Mouse (Mus musculus) myocyte (in vitro differentiated cells): ENCODE data around the gene Igf1r. TPM values are rescaled to one million over a fixed set of nuclear protein-coding genes. Genes with fewer than 3 reads are reported as not detected.

Experiments used
- H3K27me3 ChIP-seq: one replicate; pipeline ENCODE4 v1.6.1; 2011; ENCODE audit not compliant: control insufficient read depth, insufficient read depth, insufficient read length
- H3K36me3 ChIP-seq: one replicate; pipeline ENCODE4 v1.6.1; 2011; ENCODE audit not compliant: control insufficient read depth, insufficient read depth
- H3K4me2 ChIP-seq: one replicate; pipeline ENCODE4 v1.6.1; 2011; ENCODE audit warnings: low read depth, control low read depth
- H3K4me3 ChIP-seq: one replicate; pipeline ENCODE4 v1.5.1; 2011; ENCODE audit warnings: mild to moderate bottlenecking, control low read depth, moderate library complexity
- H3K79me2 ChIP-seq: one replicate; pipeline ENCODE4 v1.6.1; 2011; ENCODE audit not compliant: control insufficient read depth, insufficient read depth
- H3ac ChIP-seq: one replicate; pipeline ENCODE4 v1.6.1; 2011; ENCODE audit not compliant: control insufficient read depth, insufficient read length
- CEBPB ChIP-seq: IDR thresholded peaks from 2 replicates; pipeline ENCODE4 v1.6.1; 2011; ENCODE audit warnings: mild to moderate bottlenecking, moderate library complexity; ENCODE audit not compliant: poor library complexity, insufficient read depth, severe bottlenecking
- E2F4 ChIP-seq: IDR thresholded peaks from one replicate; pipeline ENCODE4 v1.6.1; 2011; ENCODE audit warnings: mild to moderate bottlenecking, control low read depth, moderate library complexity; ENCODE audit not compliant: insufficient read depth
- MAX ChIP-seq: IDR thresholded peaks from one replicate; pipeline ENCODE4 v1.6.1; 2011; ENCODE audit warnings: low read depth, mild to moderate bottlenecking, control low read depth
- MYOD1 ChIP-seq, 3 experiments: IDR thresholded peaks; one replicate each; pipeline ENCODE4 v1.6.1; 2011; ENCODE audit warnings: control low read depth in 2 of 3, low read depth in 2 of 3, mild to moderate bottlenecking in 2 of 3, moderate library complexity in 1 of 3; ENCODE audit not compliant: insufficient read length in 2 of 3, control insufficient read depth in 1 of 3
- MYOG ChIP-seq, 3 experiments: IDR thresholded peaks; one replicate each; pipeline ENCODE4 v1.6.1; 2011; ENCODE audit warnings: control low read depth in 2 of 3, low read depth in 2 of 3, mild to moderate bottlenecking in 2 of 3; ENCODE audit not compliant: insufficient read length in 2 of 3, control insufficient read depth in 1 of 3, insufficient read depth in 1 of 3
- POLR2A ChIP-seq: IDR thresholded peaks from one replicate; pipeline ENCODE4 v1.6.1; 2011; ENCODE audit warnings: low read depth, mild to moderate bottlenecking, control low read depth, moderate library complexity; ENCODE audit not compliant: insufficient read length
- POLR2AphosphoS2 ChIP-seq: IDR thresholded peaks from one replicate; pipeline ENCODE4 v1.6.1; 2011; ENCODE audit warnings: low read depth, control low read depth; ENCODE audit not compliant: insufficient read length
- REST ChIP-seq: IDR thresholded peaks from one replicate; pipeline ENCODE4 v1.6.1; 2011; ENCODE audit warnings: mild to moderate bottlenecking, control low read depth, moderate library complexity; ENCODE audit not compliant: insufficient read depth, insufficient read length
- SRF ChIP-seq: IDR thresholded peaks from one replicate; pipeline ENCODE4 v1.6.1; 2011; ENCODE audit warnings: low read depth; ENCODE audit not compliant: control insufficient read depth, insufficient read length
- TCF12 ChIP-seq: IDR thresholded peaks from one replicate; pipeline ENCODE4 v1.6.1; 2011; ENCODE audit warnings: mild to moderate bottlenecking, control low read depth; ENCODE audit not compliant: poor library complexity, insufficient read depth, severe bottlenecking
- TCF3 ChIP-seq: IDR thresholded peaks from one replicate; pipeline ENCODE4 v1.6.1; 2011; ENCODE audit warnings: low read depth, control low read depth; ENCODE audit not compliant: insufficient read length
- USF1 ChIP-seq: IDR thresholded peaks from one replicate; pipeline ENCODE4 v1.6.1; 2011; ENCODE audit warnings: low read depth, mild to moderate bottlenecking, control low read depth, moderate library complexity
- polyA plus RNA-seq: library from polyadenylated mRNA; unstranded; fragments of >200 nt; fragmentation: generic; extraction: Trizol; gene quantifications from one replicate; pipeline ENCODE4 v1.2.1, GENCODE M21; 2012; ENCODE audit warnings: missing spikeins

The Igf1r gene
- polyA plus RNA-seq, 1 experiment = 7.9 TPM

DNA sequence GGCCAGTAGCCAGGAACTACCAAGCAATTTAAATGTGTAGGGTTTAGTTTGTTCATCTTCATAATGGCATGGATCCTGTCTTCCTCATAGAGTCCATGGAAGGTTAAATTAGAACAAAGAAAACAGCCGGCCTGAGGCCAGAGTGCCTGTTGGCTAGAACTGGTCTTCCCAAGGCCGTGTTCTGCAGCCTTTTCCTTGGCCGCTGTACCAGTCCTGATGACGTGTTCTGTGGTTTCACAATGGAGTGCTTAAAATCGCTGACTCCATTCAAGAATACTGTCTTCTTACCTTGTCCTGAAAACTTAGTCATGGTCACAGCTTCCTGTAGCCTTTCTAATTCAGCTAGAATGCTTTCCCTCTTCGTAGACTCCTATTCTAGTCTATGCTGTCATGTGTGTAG, 53.9 kb downstream of the Igf1r start:
- H3K4me2 ChIP-seq = no peak overlapping the region
- TF ChIP-seq MAX (no peak), POLR2A (no peak), TCF12 (no peak), POLR2AphosphoS2 (no peak), REST (no peak)
- H3K79me2 ChIP-seq = peaks cover 36% of the 10 kb centered on the region
- H3K36me3 ChIP-seq = peaks cover 10% of the 10 kb centered on the region
- no peak overlapping the region for H3ac ChIP-seq
- H3K27me3 ChIP-seq = no peaks in the 10 kb centered on the region
- no peak overlapping the region for H3K4me3 ChIP-seq

DNA sequence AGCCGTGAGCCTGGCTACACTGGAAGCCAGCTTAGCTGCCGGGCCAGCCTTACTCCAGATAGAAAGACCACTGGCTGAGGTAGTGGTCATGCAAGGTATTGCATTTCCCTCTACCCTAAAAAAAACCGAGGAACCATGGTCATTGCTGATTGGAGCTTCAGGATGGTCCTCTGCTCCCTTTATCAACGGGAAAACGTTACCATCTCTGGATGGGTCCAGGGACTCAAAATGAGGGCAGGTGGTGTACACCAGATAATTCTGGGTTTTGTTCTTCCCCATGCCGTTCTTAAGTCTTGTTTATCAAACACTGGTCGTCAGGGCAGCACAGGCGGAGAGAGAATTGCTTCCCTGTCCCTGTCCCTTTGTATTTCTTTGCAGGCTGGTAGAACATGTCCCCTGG, 57.0 kb downstream of the Igf1r start:
- H3K36me3 ChIP-seq = peaks cover 3% of the 10 kb centered on the region
- H3K4me2 ChIP-seq = peak overlapping the region; percentile 45
- H3K4me3 ChIP-seq = no peak overlapping the region
- H3K27me3 ChIP-seq = no peaks in the 10 kb centered on the region
- peaks cover 45% of the 10 kb centered on the region for H3K79me2 ChIP-seq
- TF ChIP-seq REST = no peak
- TF ChIP-seq POLR2AphosphoS2 = no peak
- TF ChIP-seq MAX = no peak
- no peak for TF ChIP-seq MYOG (IDR thresholded peaks at IDR 0.05; ENCODE audit: control insufficient read depth in 1 of 3, insufficient read depth in 1 of 3, insufficient read length in 2 of 3, low read depth in 2 of 3)
- no peak for TF ChIP-seq SRF
- no peak for TF ChIP-seq POLR2A
- no peak for TF ChIP-seq USF1
- TF ChIP-seq TCF3 = no peak
- no peak for TF ChIP-seq MYOD1 (IDR thresholded peaks at IDR 0.05; ENCODE audit: control insufficient read depth in 1 of 3, insufficient read length in 2 of 3, low read depth in 2 of 3)
- no peak for TF ChIP-seq CEBPB
- no peak for TF ChIP-seq E2F4
- TF ChIP-seq TCF12 = no peak
- H3ac ChIP-seq = no peak overlapping the region

DNA sequence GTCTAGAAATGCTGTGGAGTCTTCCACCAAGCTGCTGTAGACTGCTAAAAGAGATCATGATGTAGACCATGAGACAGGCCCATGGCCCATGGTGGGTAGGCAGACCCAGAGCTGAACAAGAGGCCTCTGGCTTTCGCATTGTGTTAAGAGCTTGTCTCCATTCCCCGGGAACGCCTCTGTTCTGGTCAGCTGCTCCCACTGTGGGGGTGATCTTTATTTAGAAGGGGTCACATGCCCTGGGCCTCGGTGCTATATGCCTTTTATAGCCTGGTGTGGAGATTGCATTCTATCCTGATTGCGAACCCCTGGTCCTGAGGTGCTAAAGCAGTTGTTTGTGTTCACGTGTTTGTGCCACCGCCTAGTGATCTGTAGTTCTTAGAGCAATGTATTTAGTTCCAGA, 57.5 kb downstream of the Igf1r start:
- peak; percentile 67 for TF ChIP-seq USF1
- peak in 1 of 3 experiments; percentile 38 for TF ChIP-seq MYOG (IDR thresholded peaks at IDR 0.05; ENCODE audit: control insufficient read depth in 1 of 3, insufficient read depth in 1 of 3, insufficient read length in 2 of 3, low read depth in 2 of 3)
- TF ChIP-seq TCF12 = no peak
- TF ChIP-seq SRF = peak; percentile 84
- peak in 1 of 3 experiments; percentile 39 for TF ChIP-seq MYOD1 (IDR thresholded peaks at IDR 0.05; ENCODE audit: control insufficient read depth in 1 of 3, insufficient read length in 2 of 3, low read depth in 2 of 3)
- peaks cover 46% of the 10 kb centered on the region for H3K79me2 ChIP-seq
- no peaks in the 10 kb centered on the region for H3K27me3 ChIP-seq
- H3K4me2 ChIP-seq = peak overlapping the region; percentile 45
- no peak overlapping the region for H3ac ChIP-seq
- H3K4me3 ChIP-seq = no peak overlapping the region
- H3K36me3 ChIP-seq = peaks cover 3% of the 10 kb centered on the region

DNA sequence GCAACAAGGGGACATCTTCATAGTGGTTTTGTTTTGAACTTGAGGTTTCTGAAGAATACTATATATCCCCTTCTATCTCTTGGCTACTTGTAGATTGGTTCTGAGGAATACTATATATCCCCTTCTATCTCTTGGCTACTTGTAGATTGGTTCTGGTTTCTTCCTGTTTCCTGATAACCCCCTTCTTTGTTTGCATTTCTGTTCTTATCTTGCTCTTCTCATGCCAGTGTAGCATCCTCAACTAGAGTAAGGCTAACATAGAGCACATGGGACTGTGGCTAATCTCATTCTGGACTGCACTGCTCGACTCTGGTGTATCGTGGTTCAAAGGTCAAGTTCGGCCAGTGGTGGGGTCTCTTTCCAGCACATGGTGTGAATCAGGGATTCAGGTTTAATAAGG, 58.2 kb downstream of the Igf1r start:
- Histone ChIP-seq H3K79me2 (peaks cover 52% of the 10 kb centered on the region), H3K4me3 (no peak overlapping the region), H3K27me3 (no peaks in the 10 kb centered on the region), H3K36me3 (peaks cover 3% of the 10 kb centered on the region), H3ac (no peak overlapping the region), H3K4me2 (peak overlapping the region; percentile 13)
- TF ChIP-seq REST = no peak
- TF ChIP-seq TCF3 = no peak
- no peak for TF ChIP-seq MYOG (IDR thresholded peaks at IDR 0.05; ENCODE audit: control insufficient read depth in 1 of 3, insufficient read depth in 1 of 3, insufficient read length in 2 of 3, low read depth in 2 of 3)
- no peak for TF ChIP-seq USF1
- TF ChIP-seq E2F4 = no peak
- no peak for TF ChIP-seq MAX
- TF ChIP-seq MYOD1 (IDR thresholded peaks at IDR 0.05; ENCODE audit: control insufficient read depth in 1 of 3, insufficient read length in 2 of 3, low read depth in 2 of 3) = no peak
- TF ChIP-seq POLR2AphosphoS2 = no peak
- TF ChIP-seq TCF12 = no peak
- TF ChIP-seq POLR2A = no peak
- no peak for TF ChIP-seq SRF
- no peak for TF ChIP-seq CEBPB

DNA sequence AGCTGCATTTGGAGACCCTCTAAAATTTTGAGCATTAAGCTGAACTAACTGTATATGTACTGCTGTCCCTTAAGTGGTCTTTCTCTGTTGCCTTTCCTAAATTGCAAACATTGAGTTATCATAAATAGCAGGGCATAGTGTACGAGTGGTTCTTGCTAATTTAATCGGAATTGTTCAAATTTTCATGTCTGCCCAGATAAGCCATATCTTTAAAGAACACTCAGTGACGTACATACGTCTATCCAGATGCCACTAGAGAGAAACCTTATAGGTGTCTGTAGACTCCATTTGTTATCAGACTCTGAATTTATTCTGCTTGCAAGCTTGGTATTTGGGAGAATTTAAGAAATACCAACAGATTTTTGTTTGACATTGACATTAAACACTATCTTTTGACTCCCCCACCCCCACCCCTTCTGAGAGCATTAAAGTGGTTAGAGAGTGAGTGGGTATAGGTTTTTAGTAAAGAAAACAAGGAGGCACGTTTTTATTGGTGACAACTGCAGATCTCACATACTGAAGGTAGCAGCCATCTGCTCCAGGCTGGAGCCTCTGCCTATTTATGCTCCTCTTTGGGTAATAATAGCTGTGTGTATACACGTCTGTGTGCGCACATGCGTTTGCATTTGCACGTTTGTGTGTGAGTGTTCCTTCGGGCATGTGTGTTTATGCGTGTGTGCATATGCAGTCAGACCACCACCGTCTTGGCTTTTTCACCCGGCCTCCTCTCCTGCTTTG, 58.9 kb downstream of the Igf1r start:
- Histone ChIP-seq H3K27me3 (no peaks in the 10 kb centered on the region), H3K4me3 (no peak overlapping the region), H3ac (no peak overlapping the region), H3K36me3 (peaks cover 7% of the 10 kb centered on the region), H3K79me2 (peaks cover 57% of the 10 kb centered on the region), H3K4me2 (no peak overlapping the region)
- TF ChIP-seq CEBPB = no peak
- TF ChIP-seq MYOG (IDR thresholded peaks at IDR 0.05; ENCODE audit: control insufficient read depth in 1 of 3, insufficient read depth in 1 of 3, insufficient read length in 2 of 3, low read depth in 2 of 3) = no peak
- no peak for TF ChIP-seq TCF3
- no peak for TF ChIP-seq POLR2A
- no peak for TF ChIP-seq SRF
- TF ChIP-seq E2F4 = no peak
- no peak for TF ChIP-seq POLR2AphosphoS2
- TF ChIP-seq TCF12 = no peak
- no peak for TF ChIP-seq MYOD1 (IDR thresholded peaks at IDR 0.05; ENCODE audit: control insufficient read depth in 1 of 3, insufficient read length in 2 of 3, low read depth in 2 of 3)
- TF ChIP-seq MAX = no peak
